9 mouse cellular contexts compared by ENCODE assay signal in genomic region chr4:72199571-72200558, GRCm38 (mm10). TPM values are rescaled to one million over a fixed set of nuclear protein-coding genes. Genes with fewer than 3 reads are reported as not detected.
DNase-seq lines count a peak whose midpoint lies in the region; ATAC-seq and TF ChIP-seq lines count a peak whose summit lies in the region.
"Had no signal": no experiment of that assay in that cellular context is flagged by ENCODE, and none has a peak within 500 bp of the region (broad histone marks: within the 10 kb centered on the region; RNA-seq: fewer than 3 reads in every experiment).

No protein-coding gene starts in this region.

- peak overlapping the region; percentile 90 for H3K27ac ChIP-seq in heart, embryonic 11.5 days (ENCODE audit: low read depth, low read length)
- H3K27ac ChIP-seq in kidney, embryonic 16.5 days (ENCODE audit: low read length): peak overlapping the region; percentile 95
- H3K27ac ChIP-seq in liver, embryonic 13.5 days: peak overlapping the region; percentile 87
- peak overlapping the region; percentile 96 for H3K27ac ChIP-seq in neural tube, embryonic 13.5 days (replicated peaks)
- H3K27ac ChIP-seq in thymus, adult 2 months (ENCODE audit: control insufficient read depth, insufficient read depth, low read length): no peak overlapping the region

- peak overlapping the region; percentile 79 for H3K4me3 ChIP-seq in heart, embryonic 11.5 days (ENCODE audit: low read depth, low read length)
- peak overlapping the region; percentile 81 for H3K4me3 ChIP-seq in kidney, embryonic 16.5 days (ENCODE audit: low read length)
- peak overlapping the region; percentile 78 for H3K4me3 ChIP-seq in liver, embryonic 13.5 days (replicated peaks)
- H3K4me3 ChIP-seq in neural tube, embryonic 13.5 days: peak overlapping the region; percentile 91
- H3K4me3 ChIP-seq in thymus, adult 2 months (ENCODE audit: control insufficient read depth, insufficient read depth, low read length): peak overlapping the region; percentile 51

- TF ChIP-seq POLR2A in thymus, adult 2 months (IDR thresholded peaks at IDR 0.05; ENCODE audit: control insufficient read depth, extremely low read depth, insufficient read depth, low read length, poor library complexity): no peak

- DNase-seq in cerebellum, adult 18-20 months: peak; percentile 64 to 77
- DNase-seq in cerebellum, adult 8-10 months: no peak
- DNase-seq in embryo, embryonic 9.5 days (ENCODE audit: extremely low spot score): peak; percentile 69
- DNase-seq in liver, embryonic 13.5 days: peak; percentile 14
- peak; percentile 58 for DNase-seq in thymus, adult 2 months

- no peak; the same call in 1 of the 2 replicates for ATAC-seq in heart, embryonic 11.5 days (replicated peaks; ENCODE audit: insufficient number of reproducible peaks, low FRiP score, low TSS enrichment)
- ATAC-seq in kidney, embryonic 16.5 days (ENCODE audit: low FRiP score, low TSS enrichment): peak; percentile 6; the same call in 1 of the 2 replicates
- no peak for ATAC-seq in liver, embryonic 13.5 days (ENCODE audit: low read depth)
- peak; percentile 10 for ATAC-seq in neural tube, embryonic 13.5 days (ENCODE audit: low read depth)

- no peak for TF ChIP-seq CTCF in thymus, adult 2 months (IDR thresholded peaks at IDR 0.05; ENCODE audit: borderline replicate concordance, control insufficient read depth, extremely low read depth, insufficient read depth, low read length, poor library complexity)

- peaks cover 37% of the 10 kb centered on the region for H3K27me3 ChIP-seq in heart, embryonic 11.5 days (ENCODE audit: control insufficient read depth, insufficient read depth, low read length)
- H3K27me3 ChIP-seq in kidney, embryonic 16.5 days (ENCODE audit: insufficient read depth, low read length): no peaks in the 10 kb centered on the region
- peaks cover 16% of the 10 kb centered on the region for H3K27me3 ChIP-seq in liver, embryonic 13.5 days
- peaks cover 14% of the 10 kb centered on the region for H3K27me3 ChIP-seq in neural tube, embryonic 13.5 days
- 0 out of 2 replicates have a peak, but pooled peaks cover 3% of the 10 kb centered on the region for H3K27me3 ChIP-seq in thymus, adult 2 months (ENCODE audit: control insufficient read depth, insufficient read depth, low read length)

- under 1% methylated on average over 97 of the region's 103 CpGs for WGBS in heart, embryonic 11.5 days (ENCODE audit: insufficient replicate concordance)
- WGBS in kidney, embryonic 16.5 days: under 1% methylated on average over 100 of the region's 103 CpGs
- under 1% methylated on average over 102 of the region's 103 CpGs for WGBS in liver, embryonic 13.5 days (ENCODE audit: insufficient replicate concordance)
- under 1% methylated on average over 93 of the region's 103 CpGs for WGBS in neural tube, embryonic 13.5 days
- under 1% methylated on average over 103 of the region's 103 CpGs for WGBS in thymus, adult 2 months

- H3K9ac ChIP-seq in heart, embryonic 11.5 days (ENCODE audit: low read depth, low read length): peak overlapping the region; percentile 81
- peak overlapping the region; percentile 91 for H3K9ac ChIP-seq in kidney, embryonic 16.5 days (replicated peaks; ENCODE audit: low read length)
- H3K9ac ChIP-seq in liver, embryonic 13.5 days: peak overlapping the region; percentile 82
- H3K9ac ChIP-seq in neural tube, embryonic 13.5 days: peak overlapping the region; percentile 92

- peak overlapping the region; percentile 83 for H3K4me2 ChIP-seq in heart, embryonic 11.5 days
- peak overlapping the region; percentile 62 for H3K4me2 ChIP-seq in kidney, embryonic 16.5 days (replicated peaks; ENCODE audit: low read depth, low read length)
- peak overlapping the region; percentile 98 for H3K4me2 ChIP-seq in liver, embryonic 13.5 days
- H3K4me2 ChIP-seq in neural tube, embryonic 13.5 days: peak overlapping the region; percentile 84

- peaks cover 7% of the 10 kb centered on the region for H3K4me1 ChIP-seq in heart, embryonic 11.5 days (ENCODE audit: control insufficient read depth, insufficient read depth, low read length)
- H3K4me1 ChIP-seq in kidney, embryonic 16.5 days (ENCODE audit: insufficient read depth, low read length): peaks cover 37% of the 10 kb centered on the region
- peaks cover 60% of the 10 kb centered on the region for H3K4me1 ChIP-seq in liver, embryonic 13.5 days (replicated peaks)
- H3K4me1 ChIP-seq in neural tube, embryonic 13.5 days (replicated peaks): peaks cover 56% of the 10 kb centered on the region
- peaks cover 9% of the 10 kb centered on the region for H3K4me1 ChIP-seq in thymus, adult 2 months (replicated peaks; ENCODE audit: control insufficient read depth, insufficient read depth, low read length)

- no peaks in the 10 kb centered on the region for H3K36me3 ChIP-seq in heart, embryonic 11.5 days (ENCODE audit: control insufficient read depth, insufficient read depth, low read length)
- no peaks in the 10 kb centered on the region for H3K36me3 ChIP-seq in kidney, embryonic 16.5 days (ENCODE audit: insufficient read depth, low read length)
- 0 out of 2 replicates have a peak, but pooled peaks cover 5% of the 10 kb centered on the region for H3K36me3 ChIP-seq in liver, embryonic 13.5 days
- no peaks in the 10 kb centered on the region for H3K36me3 ChIP-seq in neural tube, embryonic 13.5 days
- H3K36me3 ChIP-seq in thymus, adult 2 months (ENCODE audit: control insufficient read depth, insufficient read depth, low read length): no peaks in the 10 kb centered on the region
- H3K36me3 ChIP-seq: G1E had no signal

- no peaks in the 10 kb centered on the region for H3K9me3 ChIP-seq in heart, embryonic 11.5 days (replicated peaks; ENCODE audit: control insufficient read depth, low read length)
- H3K9me3 ChIP-seq in kidney, embryonic 16.5 days (ENCODE audit: low read length): no peaks in the 10 kb centered on the region
- no peaks in the 10 kb centered on the region for H3K9me3 ChIP-seq in liver, embryonic 13.5 days (replicated peaks)
- H3K9me3 ChIP-seq in neural tube, embryonic 13.5 days: no peaks in the 10 kb centered on the region

RNA-seq across cellular contexts. Expression of gene Tle1, which starts 0.9 kb away (rescaled TPM):
- polyA plus RNA-seq in heart, embryonic 11.5 days (2014; fragmentation: Nextera tagmentation; extraction: Ambion mirVana): 9.7 and 11.7 TPM in 2 replicates
- polyA plus RNA-seq in kidney, embryonic 16.5 days (2015; fragmentation: Nextera tagmentation; extraction: Ambion mirVana): 24.8 and 25.5 TPM in 2 replicates
- polyA plus RNA-seq in liver, embryonic 13.5 days (2015; fragmentation: Nextera tagmentation; extraction: Ambion mirVana): 5.6 and 6.1 TPM in 2 replicates
- 37.5 and 42.3 TPM in 2 replicates for polyA plus RNA-seq in neural tube, embryonic 13.5 days (2015; fragmentation: Nextera tagmentation; extraction: Ambion mirVana)
- 18.5 and 20.8 TPM in 2 replicates for polyA plus RNA-seq in thymus, adult 2 months (2012; rRNA removed)
- polyA plus RNA-seq: G1E had no signal

Comparison
In these comparisons a context has a peak if more than half of its experiments do, and no peak if none do; other contexts are left out.
1. ATAC-seq: peak in kidney, embryonic 16.5 days (single experiment) and neural tube, embryonic 13.5 days (single experiment); none in heart, embryonic 11.5 days (single experiment) and liver, embryonic 13.5 days (single experiment).
2. Peak in every context shown above with its lines, with median percentiles within 50 percentile points of each other: H3K4me2 ChIP-seq, H3K4me3 ChIP-seq and H3K9ac ChIP-seq.